Mouse (Mus musculus) megakaryocyte, embryonic 14.5 days (primary cell): ENCODE measurements around the gene Ankmy1. TPM values are rescaled to one million over a fixed set of nuclear protein-coding genes. Genes with fewer than 3 reads are reported as not detected.

Source experiments
- H3K27me3 ChIP-seq: replicated peaks from 2 replicates; pipeline ENCODE3; 2012; ENCODE audit warnings: inconsistent platforms
- H3K36me3 ChIP-seq: replicated peaks from 2 replicates; pipeline ENCODE3; 2012; ENCODE audit warnings: low read length, inconsistent platforms, mixed read lengths
- H3K4me1 ChIP-seq: 2 replicates; pipeline ENCODE4 v1.6.1; 2012; ENCODE audit warnings: inconsistent platforms
- H3K4me3 ChIP-seq: replicated peaks from 2 replicates; pipeline ENCODE3; 2012; ENCODE audit warnings: moderate library complexity, mild to moderate bottlenecking, inconsistent platforms
- H3K9me3 ChIP-seq: 2 replicates; pipeline ENCODE4 v1.6.1; 2012; ENCODE audit warnings: inconsistent platforms
- FLI1 ChIP-seq: IDR thresholded peaks from 2 replicates; pipeline ENCODE4 v1.6.1; 2012; ENCODE audit warnings: low read length, inconsistent platforms, mixed read lengths
- GATA1 ChIP-seq: IDR thresholded peaks from 3 replicates; pipeline ENCODE4 v1.6.1; 2012; ENCODE audit warnings: mixed read lengths, low read length, inconsistent platforms, borderline replicate concordance
- polyA plus RNA-seq: library from polyadenylated mRNA; stranded (reverse); fragments of >175 nt; gene quantifications from 2 replicates; pipeline ENCODE4 v1.2.3, GENCODE M21; 2012; ENCODE audit warnings: low replicate concordance; ENCODE audit not compliant: insufficient read depth

Gene Ankmy1
- polyA plus RNA-seq, 1 experiment: not detected

DNA sequence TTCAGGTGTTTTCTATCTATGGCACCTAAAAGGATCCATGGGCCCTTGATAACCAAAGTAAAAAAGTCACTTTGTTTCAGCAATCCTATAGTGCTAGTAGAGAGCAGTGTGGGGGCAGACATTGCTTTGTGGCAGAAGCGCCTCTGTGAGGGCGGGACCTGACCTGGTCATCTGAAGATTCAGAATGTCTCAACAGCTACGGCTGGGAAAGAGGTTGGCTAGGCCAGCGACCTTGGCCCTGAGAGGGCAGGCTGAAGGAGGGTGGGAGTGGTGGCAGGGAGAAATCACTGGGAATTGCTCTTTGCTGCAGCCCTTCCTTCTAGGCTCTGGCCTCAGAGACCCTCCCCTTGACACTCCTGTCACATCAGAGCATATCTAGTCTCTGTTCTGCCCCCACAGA lies 11.5 kb upstream of the Ankmy1 start:
- H3K36me3 ChIP-seq: peaks cover 63% of the 10 kb centered on the region
- no peaks in the 10 kb centered on the region for H3K9me3 ChIP-seq
- peaks cover 36% of the 10 kb centered on the region for H3K4me1 ChIP-seq
- H3K27me3 ChIP-seq: peaks cover 3% of the 10 kb centered on the region
- TF ChIP-seq GATA1 (no peak), FLI1 (no peak)
- H3K4me3 ChIP-seq: no peak overlapping the region

DNA sequence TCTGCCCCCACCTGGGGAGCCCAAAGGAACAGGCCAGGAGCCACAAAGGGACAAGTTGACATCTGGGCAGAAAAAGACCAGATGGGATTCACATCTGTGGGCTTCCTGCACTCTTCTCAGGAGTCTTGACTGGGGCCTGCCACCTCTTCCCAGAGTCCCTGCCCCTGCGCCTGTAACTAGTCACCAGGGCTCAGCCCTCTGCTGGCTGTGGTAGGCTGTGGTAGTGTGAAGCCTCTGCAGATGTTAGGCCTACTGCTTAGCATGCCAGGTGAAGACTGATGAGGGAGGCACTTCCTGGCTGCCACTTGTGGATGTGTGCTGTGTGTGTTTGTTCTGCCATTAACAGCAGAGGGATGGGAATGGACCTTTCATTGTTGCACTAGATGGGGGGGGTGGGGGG lies 9.6 kb upstream of the Ankmy1 start:
- Histone ChIP-seq H3K4me1 (peaks cover 53% of the 10 kb centered on the region), H3K27me3 (peaks cover 3% of the 10 kb centered on the region), H3K9me3 (no peaks in the 10 kb centered on the region), H3K4me3 (peak overlapping the region; percentile 95), H3K36me3 (peaks cover 44% of the 10 kb centered on the region)
- TF ChIP-seq GATA1 (no peak), FLI1 (no peak)

DNA sequence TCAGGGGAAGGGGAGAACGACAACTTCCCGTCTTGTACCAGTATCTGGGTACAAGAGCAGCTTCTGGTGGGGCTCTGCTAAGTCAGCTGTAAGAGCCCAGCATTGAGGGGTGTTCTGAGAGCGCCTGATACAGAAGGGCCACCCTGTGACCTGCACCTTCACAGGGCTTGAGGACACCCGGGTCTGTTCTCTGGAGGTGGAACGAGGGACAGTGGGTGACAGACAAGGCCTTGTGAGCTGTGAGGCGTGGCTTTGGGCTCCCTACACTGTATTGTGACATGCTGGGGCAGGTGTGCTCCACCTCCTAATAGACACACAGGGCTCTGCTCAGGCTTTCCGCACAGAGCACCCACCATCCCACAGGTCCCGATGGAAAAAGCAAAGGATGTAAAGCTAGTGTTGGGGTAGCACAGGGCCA lies 9.0 kb upstream of the Ankmy1 start:
- no peaks in the 10 kb centered on the region for H3K9me3 ChIP-seq
- peaks cover 59% of the 10 kb centered on the region for H3K4me1 ChIP-seq
- TF ChIP-seq FLI1 (no peak), GATA1 (no peak)
- peaks cover 38% of the 10 kb centered on the region for H3K36me3 ChIP-seq
- H3K4me3 ChIP-seq: peak overlapping the region; percentile 95
- peaks cover 3% of the 10 kb centered on the region for H3K27me3 ChIP-seq

DNA sequence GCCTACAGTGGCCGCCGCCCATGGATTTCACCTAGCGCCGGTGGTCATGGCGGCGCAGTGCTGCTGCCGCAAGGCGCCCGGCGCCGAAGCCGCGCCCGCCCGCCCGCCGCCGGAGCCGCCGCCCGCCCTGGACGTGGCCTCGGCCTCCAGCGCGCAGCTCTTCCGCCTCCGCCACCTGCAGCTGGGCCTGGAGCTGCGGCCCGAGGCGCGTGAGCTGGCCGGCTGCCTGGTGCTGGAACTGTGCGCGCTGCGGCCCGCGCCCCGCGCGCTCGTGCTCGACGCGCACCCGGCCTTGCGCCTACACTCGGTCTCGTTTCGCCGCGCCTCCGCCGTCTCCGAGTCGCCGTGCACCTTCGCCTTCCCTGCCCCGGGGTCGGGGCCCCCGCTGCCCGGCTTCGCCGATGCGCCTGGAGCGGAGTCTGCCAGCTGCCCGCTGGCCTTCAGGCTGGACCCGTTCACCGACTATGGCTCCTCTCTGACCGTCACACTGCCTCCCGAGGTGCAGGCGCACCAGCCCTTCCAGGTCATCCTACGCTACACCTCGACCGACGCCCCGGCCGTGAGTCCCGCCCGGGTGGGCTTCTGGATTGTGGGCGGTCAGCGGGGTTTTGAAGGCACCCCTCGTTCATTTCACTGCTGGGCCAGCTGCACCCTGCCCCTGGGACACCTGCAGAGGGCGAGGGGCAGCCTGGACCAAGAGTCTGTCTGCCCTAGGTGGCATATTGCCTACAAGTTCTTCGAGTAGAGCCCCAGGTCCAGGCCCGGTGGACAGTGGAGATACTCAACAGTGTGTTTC lies 8.4 kb upstream of the Ankmy1 start:
- Histone ChIP-seq H3K9me3 (no peaks in the 10 kb centered on the region), H3K4me3 (peak overlapping the region; percentile 95), H3K4me1 (peaks cover 62% of the 10 kb centered on the region), H3K27me3 (peaks cover 3% of the 10 kb centered on the region), H3K36me3 (peaks cover 32% of the 10 kb centered on the region)
- TF ChIP-seq FLI1 (no peak), GATA1 (no peak)

DNA sequence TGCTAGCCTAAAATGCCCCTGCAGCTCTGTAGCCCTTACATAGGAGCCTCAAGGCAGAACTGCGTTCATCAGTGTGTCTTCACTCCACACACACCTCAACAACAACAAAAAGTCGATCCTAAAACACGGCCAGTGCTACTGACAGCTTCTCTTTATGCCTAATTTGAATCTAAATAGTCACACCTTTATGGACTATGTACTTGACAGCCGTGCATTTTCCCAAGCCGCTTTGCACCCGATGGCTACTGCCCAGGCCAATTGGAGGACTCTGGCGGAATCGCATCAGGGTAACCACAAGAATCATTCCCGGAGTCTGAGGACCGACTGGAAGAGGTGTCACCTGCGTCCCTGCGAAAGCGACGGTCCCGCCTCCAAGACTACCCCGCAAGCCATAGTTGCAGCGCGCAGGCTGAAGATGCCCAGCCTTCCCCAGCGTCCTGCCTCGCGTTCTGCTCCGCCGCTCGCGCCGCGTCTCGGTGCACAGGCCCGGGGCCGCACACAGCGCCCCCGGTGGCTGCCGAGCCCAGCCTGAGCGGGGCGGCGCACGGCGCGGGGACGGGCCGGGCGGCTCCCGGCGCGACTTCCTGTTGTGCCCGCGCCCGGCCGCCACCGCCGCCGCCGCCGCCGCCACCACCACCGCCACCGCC lies 7.7 kb upstream of the Ankmy1 start, which contains the start of gene Rnpepl1:
Gene Rnpepl1 (plus strand): TSS at position 545 of the 647 bp plus-strand sequence.
- Histone ChIP-seq H3K36me3 (peaks cover 29% of the 10 kb centered on the region), H3K27me3 (peaks cover 3% of the 10 kb centered on the region), H3K9me3 (peaks cover 3% of the 10 kb centered on the region; the same call in 1 of the 2 replicates), H3K4me3 (peak within 1 kb of the TSS; percentile 95), H3K4me1 (peaks cover 67% of the 10 kb centered on the region)
- TF ChIP-seq GATA1 (no peak), FLI1 (no peak)

DNA sequence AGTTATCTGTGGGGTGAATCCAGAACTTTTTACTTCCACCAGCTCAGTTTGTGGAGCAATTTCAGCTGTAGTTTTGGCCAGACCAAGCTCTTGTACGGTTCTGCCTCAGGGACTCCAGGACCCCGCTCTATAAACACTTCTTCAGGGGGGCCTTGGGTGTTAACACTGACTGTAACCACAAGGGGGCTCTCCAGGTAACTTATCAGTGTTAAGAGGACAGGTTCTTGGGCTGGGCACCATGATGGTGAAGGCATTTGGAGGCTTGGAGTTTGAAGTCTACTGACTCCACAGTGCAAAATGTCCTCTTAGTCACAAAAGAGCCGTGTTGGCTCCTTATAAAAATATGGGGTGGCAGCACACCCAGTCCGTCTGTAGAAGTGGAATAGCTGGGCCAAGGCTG lies 6.4 kb upstream of the Ankmy1 start:
- Histone ChIP-seq H3K9me3 (peaks cover 4% of the 10 kb centered on the region; the same call in 1 of the 2 replicates), H3K27me3 (peaks cover 5% of the 10 kb centered on the region), H3K4me3 (no peak overlapping the region), H3K4me1 (peaks cover 67% of the 10 kb centered on the region), H3K36me3 (peaks cover 17% of the 10 kb centered on the region)
- no peak for TF ChIP-seq FLI1
- TF ChIP-seq GATA1: no peak

DNA sequence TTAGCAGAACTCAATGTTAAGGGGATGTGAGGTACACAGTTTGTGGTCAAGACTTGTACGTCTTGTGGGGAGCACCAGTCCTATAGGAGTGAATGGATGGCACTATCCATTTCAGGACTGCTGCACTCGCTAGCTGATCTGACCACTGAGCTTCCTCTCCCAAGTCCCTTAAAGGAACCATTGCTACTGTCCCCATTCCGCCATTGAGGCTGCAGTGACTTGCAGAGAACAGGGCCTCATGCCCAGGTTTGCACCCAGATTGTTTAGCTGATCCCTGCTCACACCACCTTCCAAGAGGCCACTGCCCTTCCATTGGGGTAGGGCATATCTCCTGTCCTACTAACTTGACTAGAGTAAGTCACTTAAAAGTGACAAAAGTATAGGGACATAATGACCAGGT lies 6.0 kb upstream of the Ankmy1 start:
- peaks cover 67% of the 10 kb centered on the region for H3K4me1 ChIP-seq
- H3K27me3 ChIP-seq: peaks cover 6% of the 10 kb centered on the region
- H3K4me3 ChIP-seq: peak overlapping the region; percentile 50
- H3K36me3 ChIP-seq: peaks cover 13% of the 10 kb centered on the region
- TF ChIP-seq GATA1 (no peak), FLI1 (no peak)
- H3K9me3 ChIP-seq: peaks cover 4% of the 10 kb centered on the region; the same call in 1 of the 2 replicates

DNA sequence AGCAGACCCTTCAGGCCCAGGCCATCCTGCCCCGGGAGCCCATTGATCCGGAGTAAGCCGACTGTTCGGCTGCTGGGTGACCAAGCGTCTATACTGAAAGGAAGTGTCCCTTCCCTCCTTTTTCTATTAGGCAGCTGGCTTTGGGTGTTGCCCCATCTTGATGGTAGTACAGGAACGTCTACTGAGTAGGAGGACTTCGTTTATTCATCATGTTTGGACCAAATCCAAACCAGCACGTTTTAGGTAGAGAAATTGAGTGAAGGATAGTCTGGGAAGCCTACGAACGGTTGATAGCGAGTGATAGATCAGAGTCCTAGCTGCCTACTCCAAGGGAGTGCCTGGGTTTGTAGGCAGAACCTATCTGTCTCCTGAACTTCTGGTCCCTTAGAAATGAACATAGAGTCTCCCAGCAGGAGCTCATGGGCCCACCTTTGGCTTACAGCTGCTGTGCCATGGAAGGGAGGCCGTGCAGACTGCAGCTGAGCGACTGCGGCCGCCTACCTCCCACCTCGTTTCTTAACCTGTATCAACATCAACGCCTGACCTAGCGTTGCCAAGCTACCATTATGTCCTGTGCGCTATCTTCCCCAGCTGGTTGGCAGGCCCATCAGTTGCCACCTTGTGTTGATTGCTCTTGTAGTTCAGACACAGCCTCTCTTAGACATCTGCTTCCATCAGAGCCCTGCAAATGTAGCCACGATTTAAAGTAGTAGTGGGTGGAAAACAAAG lies 5.1 kb upstream of the Ankmy1 start:
- peaks cover 4% of the 10 kb centered on the region; the same call in 1 of the 2 replicates for H3K9me3 ChIP-seq
- peaks cover 15% of the 10 kb centered on the region for H3K27me3 ChIP-seq
- peak overlapping the region; percentile 97 for H3K4me3 ChIP-seq
- H3K4me1 ChIP-seq: peaks cover 67% of the 10 kb centered on the region
- peaks cover 7% of the 10 kb centered on the region for H3K36me3 ChIP-seq
- TF ChIP-seq GATA1 (no peak), FLI1 (no peak)

DNA sequence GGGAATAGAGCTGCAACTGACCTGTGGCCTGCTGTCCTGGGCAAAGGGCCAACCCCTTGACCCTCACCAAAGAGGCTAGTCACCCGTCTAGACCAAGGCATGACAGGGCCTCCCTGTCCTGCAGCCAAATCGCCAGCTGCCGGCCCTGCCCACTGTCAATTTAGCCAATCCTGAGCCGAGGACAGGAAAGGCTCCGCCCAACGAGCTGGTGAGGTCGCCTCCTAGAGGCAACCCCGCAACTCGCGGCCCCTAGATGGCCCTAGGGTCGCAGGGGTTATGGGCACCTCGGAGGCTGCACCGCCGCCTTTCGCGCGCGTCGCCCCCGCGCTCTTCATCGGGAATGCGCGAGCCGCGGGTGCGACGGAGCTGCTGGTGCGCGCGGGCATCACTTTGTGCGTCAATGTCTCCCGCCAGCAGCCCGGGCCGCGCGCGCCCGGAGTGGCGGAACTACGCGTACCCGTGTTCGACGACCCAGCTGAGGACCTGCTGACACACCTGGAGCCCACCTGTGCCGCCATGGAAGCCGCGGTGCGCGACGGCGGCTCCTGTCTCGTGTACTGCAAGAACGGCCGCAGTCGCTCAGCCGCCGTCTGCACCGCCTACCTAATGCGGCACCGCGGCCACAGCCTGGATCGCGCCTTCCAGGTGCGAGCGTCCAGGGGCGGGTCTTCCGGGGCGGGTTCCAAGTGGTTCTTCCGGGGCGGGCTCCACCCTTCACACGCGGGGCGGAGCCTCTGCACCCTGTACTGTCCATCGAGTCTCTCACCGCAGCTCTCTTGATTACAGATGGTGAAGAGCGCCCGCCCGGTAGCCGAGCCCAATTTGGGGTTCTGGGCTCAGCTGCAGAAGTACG lies 4.3 kb upstream of the Ankmy1 start, which contains the start of gene Dusp28:
Gene Dusp28 (plus strand): TSS at position 203 of the 853 bp plus-strand sequence.
- Histone ChIP-seq H3K36me3 (peaks cover 5% of the 10 kb centered on the region), H3K4me1 (peaks cover 62% of the 10 kb centered on the region), H3K27me3 (peaks cover 22% of the 10 kb centered on the region), H3K9me3 (peaks cover 4% of the 10 kb centered on the region; the same call in 1 of the 2 replicates), H3K4me3 (peak within 1 kb of the TSS; percentile 97)
- no peak for TF ChIP-seq GATA1
- TF ChIP-seq FLI1: no peak
